Mouse (Mus musculus) myocyte (in vitro differentiated cells): ENCODE measurements around the gene Hsd3b6. TPM values are rescaled to one million over a fixed set of nuclear protein-coding genes. Genes with fewer than 3 reads are reported as not detected.

Experiments
- H3K27me3 ChIP-seq: one replicate; pipeline ENCODE4 v1.6.1; 2011; ENCODE audit not compliant: control insufficient read depth, insufficient read depth, insufficient read length
- H3K36me3 ChIP-seq: one replicate; pipeline ENCODE4 v1.6.1; 2011; ENCODE audit not compliant: control insufficient read depth, insufficient read depth
- H3K4me2 ChIP-seq: one replicate; pipeline ENCODE4 v1.6.1; 2011; ENCODE audit warnings: low read depth, control low read depth
- H3K4me3 ChIP-seq: one replicate; pipeline ENCODE4 v1.5.1; 2011; ENCODE audit warnings: mild to moderate bottlenecking, control low read depth, moderate library complexity
- H3K79me2 ChIP-seq: one replicate; pipeline ENCODE4 v1.6.1; 2011; ENCODE audit not compliant: control insufficient read depth, insufficient read depth
- H3ac ChIP-seq: one replicate; pipeline ENCODE4 v1.6.1; 2011; ENCODE audit not compliant: control insufficient read depth, insufficient read length
- CEBPB ChIP-seq: IDR thresholded peaks from 2 replicates; pipeline ENCODE4 v1.6.1; 2011; ENCODE audit warnings: mild to moderate bottlenecking, moderate library complexity; ENCODE audit not compliant: poor library complexity, insufficient read depth, severe bottlenecking
- E2F4 ChIP-seq: IDR thresholded peaks from one replicate; pipeline ENCODE4 v1.6.1; 2011; ENCODE audit warnings: mild to moderate bottlenecking, control low read depth, moderate library complexity; ENCODE audit not compliant: insufficient read depth
- MAX ChIP-seq: IDR thresholded peaks from one replicate; pipeline ENCODE4 v1.6.1; 2011; ENCODE audit warnings: low read depth, mild to moderate bottlenecking, control low read depth
- MYOD1 ChIP-seq, 3 experiments: IDR thresholded peaks; one replicate each; pipeline ENCODE4 v1.6.1; 2011; ENCODE audit warnings: control low read depth in 2 of 3, low read depth in 2 of 3, mild to moderate bottlenecking in 2 of 3, moderate library complexity in 1 of 3; ENCODE audit not compliant: insufficient read length in 2 of 3, control insufficient read depth in 1 of 3
- MYOG ChIP-seq, 3 experiments: IDR thresholded peaks; one replicate each; pipeline ENCODE4 v1.6.1; 2011; ENCODE audit warnings: control low read depth in 2 of 3, low read depth in 2 of 3, mild to moderate bottlenecking in 2 of 3; ENCODE audit not compliant: insufficient read length in 2 of 3, control insufficient read depth in 1 of 3, insufficient read depth in 1 of 3
- POLR2A ChIP-seq: IDR thresholded peaks from one replicate; pipeline ENCODE4 v1.6.1; 2011; ENCODE audit warnings: low read depth, mild to moderate bottlenecking, control low read depth, moderate library complexity; ENCODE audit not compliant: insufficient read length
- POLR2AphosphoS2 ChIP-seq: IDR thresholded peaks from one replicate; pipeline ENCODE4 v1.6.1; 2011; ENCODE audit warnings: low read depth, control low read depth; ENCODE audit not compliant: insufficient read length
- REST ChIP-seq: IDR thresholded peaks from one replicate; pipeline ENCODE4 v1.6.1; 2011; ENCODE audit warnings: mild to moderate bottlenecking, control low read depth, moderate library complexity; ENCODE audit not compliant: insufficient read depth, insufficient read length
- SRF ChIP-seq: IDR thresholded peaks from one replicate; pipeline ENCODE4 v1.6.1; 2011; ENCODE audit warnings: low read depth; ENCODE audit not compliant: control insufficient read depth, insufficient read length
- TCF12 ChIP-seq: IDR thresholded peaks from one replicate; pipeline ENCODE4 v1.6.1; 2011; ENCODE audit warnings: mild to moderate bottlenecking, control low read depth; ENCODE audit not compliant: poor library complexity, insufficient read depth, severe bottlenecking
- TCF3 ChIP-seq: IDR thresholded peaks from one replicate; pipeline ENCODE4 v1.6.1; 2011; ENCODE audit warnings: low read depth, control low read depth; ENCODE audit not compliant: insufficient read length
- USF1 ChIP-seq: IDR thresholded peaks from one replicate; pipeline ENCODE4 v1.6.1; 2011; ENCODE audit warnings: low read depth, mild to moderate bottlenecking, control low read depth, moderate library complexity
- polyA plus RNA-seq: library from polyadenylated mRNA; unstranded; fragments of >200 nt; fragmentation: generic; extraction: Trizol; gene quantifications from one replicate; pipeline ENCODE4 v1.2.1, GENCODE M21; 2012; ENCODE audit warnings: missing spikeins

Gene Hsd3b6
- polyA plus RNA-seq, 1 experiment = not detected

DNA sequence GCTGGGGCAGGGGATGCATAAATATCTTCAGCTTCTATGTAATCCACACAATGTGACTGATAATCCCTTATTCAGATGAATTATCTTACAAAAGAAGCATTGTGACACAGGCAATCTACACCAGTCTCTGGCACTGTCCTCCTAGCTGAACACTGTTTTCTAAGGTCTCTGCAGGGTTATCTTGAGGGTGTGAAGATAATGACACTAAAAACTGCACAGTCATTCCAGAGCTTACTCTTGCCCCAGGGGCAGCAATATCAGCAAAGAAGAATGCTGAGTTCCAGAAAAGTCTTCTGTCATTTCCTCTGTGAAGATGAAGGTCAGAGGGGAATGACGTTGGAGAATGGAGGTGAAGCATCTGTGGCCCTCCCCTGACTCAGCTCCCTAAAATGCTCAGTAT lies 42.6 kb upstream of the Hsd3b6 start:
- no peak overlapping the region for H3ac ChIP-seq
- no peak for TF ChIP-seq USF1
- TF ChIP-seq E2F4 = no peak
- TF ChIP-seq MYOD1 (IDR thresholded peaks at IDR 0.05; ENCODE audit: control insufficient read depth in 1 of 3, insufficient read length in 2 of 3, low read depth in 2 of 3) = no peak
- TF ChIP-seq CEBPB = no peak
- no peak for TF ChIP-seq SRF
- TF ChIP-seq TCF3 = no peak
- no peak for TF ChIP-seq REST
- TF ChIP-seq POLR2AphosphoS2 = no peak
- no peak for TF ChIP-seq MYOG (IDR thresholded peaks at IDR 0.05; ENCODE audit: control insufficient read depth in 1 of 3, insufficient read depth in 1 of 3, insufficient read length in 2 of 3, low read depth in 2 of 3)
- no peak overlapping the region for H3K4me3 ChIP-seq
- H3K27me3 ChIP-seq = no peaks in the 10 kb centered on the region
- no peaks in the 10 kb centered on the region for H3K36me3 ChIP-seq
- no peak overlapping the region for H3K4me2 ChIP-seq
- no peaks in the 10 kb centered on the region for H3K79me2 ChIP-seq

DNA sequence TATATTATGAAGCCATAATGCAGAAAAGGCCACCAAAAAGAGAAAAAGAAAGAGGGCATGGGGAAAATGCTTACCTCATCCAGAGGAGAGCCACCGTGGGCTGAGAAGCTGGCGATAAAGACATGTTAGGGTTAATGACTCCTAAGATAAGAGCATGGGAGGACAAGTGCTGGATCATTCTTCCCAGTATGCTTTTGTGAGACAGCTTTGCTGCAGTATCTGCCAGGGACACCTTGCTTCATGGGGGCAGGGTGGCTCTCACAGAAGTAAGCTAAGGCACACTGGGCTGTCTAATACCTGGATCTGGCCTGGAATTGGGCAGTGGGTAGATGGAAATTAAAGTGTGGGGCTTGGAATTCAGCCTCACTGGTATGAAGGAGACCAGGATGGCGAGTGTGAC lies 40.9 kb upstream of the Hsd3b6 start:
- Histone ChIP-seq H3K4me2 (no peak overlapping the region), H3ac (no peak overlapping the region), H3K4me3 (no peak overlapping the region), H3K27me3 (no peaks in the 10 kb centered on the region), H3K36me3 (no peaks in the 10 kb centered on the region), H3K79me2 (no peaks in the 10 kb centered on the region)
- no peak for TF ChIP-seq MAX
- no peak for TF ChIP-seq USF1
- TF ChIP-seq POLR2A = no peak
- TF ChIP-seq POLR2AphosphoS2 = no peak
- TF ChIP-seq TCF12 = no peak
- no peak for TF ChIP-seq CEBPB
- TF ChIP-seq TCF3 = no peak
- TF ChIP-seq REST = no peak
- TF ChIP-seq SRF = no peak
- no peak for TF ChIP-seq MYOD1 (IDR thresholded peaks at IDR 0.05; ENCODE audit: control insufficient read depth in 1 of 3, insufficient read length in 2 of 3, low read depth in 2 of 3)
- no peak for TF ChIP-seq MYOG (IDR thresholded peaks at IDR 0.05; ENCODE audit: control insufficient read depth in 1 of 3, insufficient read depth in 1 of 3, insufficient read length in 2 of 3, low read depth in 2 of 3)
- TF ChIP-seq E2F4 = no peak

DNA sequence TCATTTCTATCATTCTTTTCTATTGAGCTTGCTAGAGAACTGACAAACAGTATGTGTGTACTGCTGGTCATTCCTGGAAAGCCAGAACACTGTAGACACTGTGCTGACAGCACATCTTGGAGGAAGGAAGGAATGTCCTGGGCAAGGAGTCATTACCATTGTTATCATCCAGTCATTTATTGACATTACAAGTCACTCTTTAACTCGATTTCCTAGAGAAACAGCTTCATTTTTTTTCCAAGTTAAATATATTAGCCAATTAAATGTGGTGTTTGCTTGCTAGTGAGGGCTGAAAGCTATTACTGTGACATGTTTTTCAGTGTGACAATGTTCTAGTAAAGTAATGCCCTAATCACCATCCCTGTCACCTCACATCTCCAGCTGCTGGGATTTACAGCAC lies 39.4 kb upstream of the Hsd3b6 start:
- Histone ChIP-seq H3K4me2 (no peak overlapping the region), H3K4me3 (no peak overlapping the region), H3K36me3 (no peaks in the 10 kb centered on the region), H3K27me3 (no peaks in the 10 kb centered on the region), H3K79me2 (no peaks in the 10 kb centered on the region), H3ac (no peak overlapping the region)
- no peak for TF ChIP-seq REST
- no peak for TF ChIP-seq TCF12
- no peak for TF ChIP-seq POLR2A
- TF ChIP-seq POLR2AphosphoS2 = no peak
- no peak for TF ChIP-seq MYOD1 (IDR thresholded peaks at IDR 0.05; ENCODE audit: control insufficient read depth in 1 of 3, insufficient read length in 2 of 3, low read depth in 2 of 3)
- TF ChIP-seq CEBPB = no peak
- no peak for TF ChIP-seq MAX
- no peak for TF ChIP-seq SRF
- no peak for TF ChIP-seq E2F4
- no peak for TF ChIP-seq TCF3
- TF ChIP-seq MYOG (IDR thresholded peaks at IDR 0.05; ENCODE audit: control insufficient read depth in 1 of 3, insufficient read depth in 1 of 3, insufficient read length in 2 of 3, low read depth in 2 of 3) = no peak
- TF ChIP-seq USF1 = no peak

DNA sequence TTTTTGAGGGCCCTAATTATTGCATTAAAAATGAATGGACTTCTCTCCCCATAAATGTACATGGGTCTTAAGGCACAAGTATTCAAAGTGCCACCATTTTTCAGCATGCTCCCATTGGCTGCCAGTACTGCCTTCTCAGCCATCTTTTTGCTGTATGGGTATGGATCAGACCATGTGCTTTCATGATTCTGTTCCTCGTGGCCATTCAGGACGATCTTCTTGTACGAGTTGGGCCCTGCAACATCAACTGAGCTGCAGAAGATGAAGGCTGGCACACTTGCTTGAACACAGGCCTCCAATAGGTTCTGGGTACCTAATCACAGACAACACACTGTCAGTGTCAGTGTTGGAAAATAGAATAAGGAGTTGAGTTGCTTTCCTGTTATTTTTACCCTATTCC lies 38.8 kb upstream of the Hsd3b6 start:
- no peaks in the 10 kb centered on the region for H3K79me2 ChIP-seq
- H3K4me3 ChIP-seq = no peak overlapping the region
- H3ac ChIP-seq = no peak overlapping the region
- H3K4me2 ChIP-seq = no peak overlapping the region
- H3K36me3 ChIP-seq = no peaks in the 10 kb centered on the region
- H3K27me3 ChIP-seq = no peaks in the 10 kb centered on the region
- TF ChIP-seq POLR2A (no peak), MYOG (IDR thresholded peaks at IDR 0.05; ENCODE audit: control insufficient read depth in 1 of 3, insufficient read depth in 1 of 3, insufficient read length in 2 of 3, low read depth in 2 of 3) (no peak), CEBPB (no peak), REST (no peak), POLR2AphosphoS2 (no peak), USF1 (no peak), E2F4 (no peak)

DNA sequence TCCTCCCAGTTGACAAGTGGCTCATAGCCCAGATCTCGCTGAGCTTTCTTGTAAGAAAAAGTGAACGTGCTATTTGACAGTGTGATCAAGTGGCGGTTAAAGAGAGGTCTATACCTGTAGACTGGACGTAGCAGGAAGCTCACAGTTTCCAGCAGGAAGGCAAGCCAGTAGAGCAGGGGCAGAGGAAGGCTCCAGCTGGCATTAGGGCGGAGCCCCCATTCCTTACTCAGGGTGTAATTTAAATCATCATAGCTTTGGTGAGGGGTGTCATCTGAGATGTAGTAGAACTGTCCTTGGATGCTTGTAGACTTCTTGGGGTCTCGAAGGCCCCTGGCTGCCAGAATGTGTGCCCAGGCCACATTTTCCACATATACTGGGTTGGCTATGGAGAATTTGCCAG lies 38.4 kb upstream of the Hsd3b6 start:
- no peak for TF ChIP-seq MYOD1 (IDR thresholded peaks at IDR 0.05; ENCODE audit: control insufficient read depth in 1 of 3, insufficient read length in 2 of 3, low read depth in 2 of 3)
- no peak for TF ChIP-seq TCF3
- TF ChIP-seq MYOG (IDR thresholded peaks at IDR 0.05; ENCODE audit: control insufficient read depth in 1 of 3, insufficient read depth in 1 of 3, insufficient read length in 2 of 3, low read depth in 2 of 3) = no peak
- no peak for TF ChIP-seq POLR2AphosphoS2
- Histone ChIP-seq H3K36me3 (no peaks in the 10 kb centered on the region), H3K79me2 (no peaks in the 10 kb centered on the region), H3K4me2 (no peak overlapping the region), H3ac (no peak overlapping the region), H3K4me3 (no peak overlapping the region), H3K27me3 (no peaks in the 10 kb centered on the region)
